Mouse (Mus musculus): ENCODE measurements around the gene Lig1. TPM values are rescaled to one million over a fixed set of nuclear protein-coding genes. Genes with fewer than 3 reads are reported as not detected.

Lig1 gene
- polyA plus RNA-seq, 2 experiments: 70.0 to 117 TPM

DNA sequence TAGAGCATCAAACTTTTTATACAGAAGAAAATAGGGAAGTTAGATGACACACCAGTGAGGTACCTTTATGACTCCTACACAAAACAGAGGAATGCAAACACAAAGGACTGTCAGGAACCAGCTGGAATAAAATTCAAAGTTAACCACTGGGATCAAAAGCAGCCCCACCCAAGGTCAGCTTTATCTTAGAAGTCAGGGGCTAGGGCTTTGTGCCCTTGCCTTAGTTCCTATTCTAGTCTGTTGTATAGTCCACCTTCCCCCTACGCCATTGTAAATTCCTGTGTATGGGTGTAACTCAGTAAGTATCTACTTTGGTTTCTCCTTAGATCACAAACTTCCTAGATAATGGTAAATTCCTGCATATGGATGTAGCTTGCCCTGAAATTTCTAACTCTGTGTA is 20.6 kb downstream of the Lig1 start:
- peaks cover 95% of the 10 kb centered on the region for H3K36me3 ChIP-seq (replicated peaks; ENCODE audit: control insufficient read depth, insufficient read depth, low read depth)
- WGBS (ENCODE audit: insufficient replicate concordance): 80% methylated on average over 1 of the region's 1 CpGs
- no peak overlapping the region for H3K9ac ChIP-seq (replicated peaks)

DNA sequence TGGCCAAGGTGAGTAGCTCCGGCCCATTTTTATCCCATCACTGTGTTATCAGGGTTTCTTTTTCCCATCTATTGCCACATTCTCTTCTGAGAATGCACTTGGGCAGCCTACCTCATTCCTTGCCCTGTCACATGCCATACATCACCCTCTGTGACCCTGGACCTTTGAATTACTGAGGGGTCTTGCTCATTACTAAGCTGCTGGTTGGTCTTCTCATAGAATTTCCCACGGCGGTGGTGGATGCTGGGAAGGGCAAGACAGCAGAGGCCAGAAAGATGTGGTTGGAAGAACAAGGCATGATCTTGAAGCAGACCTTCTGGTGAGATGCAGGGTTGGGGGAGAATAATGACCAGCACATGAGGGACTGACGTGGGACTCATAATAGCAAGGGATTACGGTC is 21.7 kb downstream of the Lig1 start:
- TF ChIP-seq EP300 (IDR thresholded peaks at IDR 0.05; ENCODE audit: low read depth) (no peak), CTCF (IDR thresholded peaks at IDR 0.05; ENCODE audit: low read depth) (no peak)
- Histone ChIP-seq H3K9ac (replicated peaks) (no peak overlapping the region), H3K27ac (no peak overlapping the region), H3K4me2 (ENCODE audit: low read depth) (no peak overlapping the region), H3K9me3 (ENCODE audit: control insufficient read depth, low read length) (no peaks in the 10 kb centered on the region), H3K4me3 (ENCODE audit: insufficient read depth in 1 of 2, low read depth in 2 of 2, low read length in 2 of 2) (no peak overlapping the region), H3K27me3 (ENCODE audit: control insufficient read depth, insufficient read depth, low read length) (no peaks in the 10 kb centered on the region), H3K4me1 (replicated peaks; ENCODE audit: control insufficient read depth in 2 of 2, insufficient read depth in 2 of 2, low read length in 1 of 2) (no peaks in the 10 kb centered on the region), H3K36me3 (replicated peaks; ENCODE audit: control insufficient read depth, insufficient read depth, low read depth) (peaks cover 95% of the 10 kb centered on the region)
- ATAC-seq (ENCODE audit: insufficient read depth) (no peak), DNase-seq (ENCODE audit: low read depth in 3 of 3, low spot score in 3 of 3) (no peak)
- 86% methylated on average over 5 of the region's 5 CpGs for WGBS (ENCODE audit: insufficient replicate concordance)

More for the DNA sequence above, 20.6 kb downstream of the Lig1 start:
- H3K9me3 ChIP-seq (ENCODE audit: control insufficient read depth, low read length): no peaks in the 10 kb centered on the region
- no peak for ATAC-seq (ENCODE audit: insufficient read depth)
- H3K27ac ChIP-seq: no peak overlapping the region
- TF ChIP-seq EP300 (IDR thresholded peaks at IDR 0.05; ENCODE audit: low read depth) (no peak), CTCF (IDR thresholded peaks at IDR 0.05; ENCODE audit: low read depth) (no peak)
- no peaks in the 10 kb centered on the region for H3K27me3 ChIP-seq (ENCODE audit: control insufficient read depth, insufficient read depth, low read length)
- no peak overlapping the region for H3K4me3 ChIP-seq (ENCODE audit: insufficient read depth in 1 of 2, low read depth in 2 of 2, low read length in 2 of 2)
- no peaks in the 10 kb centered on the region for H3K4me1 ChIP-seq (replicated peaks; ENCODE audit: control insufficient read depth in 2 of 2, insufficient read depth in 2 of 2, low read length in 1 of 2)
- no peak overlapping the region for H3K4me2 ChIP-seq (ENCODE audit: low read depth)
- no peak for DNase-seq (ENCODE audit: low read depth in 3 of 3, low spot score in 3 of 3)

DNA sequence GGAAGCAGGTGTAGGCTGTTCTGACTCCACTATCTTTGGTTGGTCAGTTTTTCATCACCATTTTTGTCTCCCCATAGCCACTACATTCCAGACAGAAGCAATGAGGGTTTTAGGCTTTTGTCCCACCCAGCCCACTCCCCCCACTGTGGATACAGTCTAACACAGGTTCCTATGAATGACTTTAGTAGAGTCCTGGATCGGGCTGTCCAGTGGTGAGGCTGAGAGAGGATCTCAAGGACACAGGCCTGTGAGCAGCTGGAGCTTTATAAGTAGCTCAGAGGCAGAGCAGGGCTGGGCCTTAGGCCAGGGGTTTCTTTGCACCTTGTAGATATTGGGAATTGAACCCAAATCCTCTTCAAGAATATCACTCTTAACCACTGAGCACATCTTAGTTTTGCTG is 24.6 kb downstream of the Lig1 start:
- 86% methylated on average over 1 of the region's 1 CpGs for WGBS (ENCODE audit: insufficient replicate concordance)
- H3K36me3 ChIP-seq (replicated peaks; ENCODE audit: control insufficient read depth, insufficient read depth, low read depth): peaks cover 95% of the 10 kb centered on the region

DNA sequence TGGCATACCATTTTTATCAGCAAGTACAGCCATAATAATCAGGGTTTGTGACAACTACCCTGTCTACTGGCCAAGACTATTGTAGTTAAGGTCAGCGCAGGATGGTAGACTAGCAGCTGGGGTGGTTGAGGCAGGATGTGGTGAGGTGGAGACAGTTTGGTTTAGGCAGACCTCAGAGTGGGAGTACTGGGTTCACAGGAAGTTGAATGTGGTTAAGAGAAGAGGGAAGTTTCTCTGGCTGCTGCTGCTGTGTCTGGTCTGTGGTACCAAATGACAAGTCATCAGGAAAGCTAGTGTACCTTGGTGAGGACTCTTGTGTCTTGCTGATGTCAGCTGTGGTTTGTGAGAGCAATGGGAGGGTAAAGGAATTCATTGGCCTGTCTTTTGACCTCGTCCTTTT is 25.7 kb downstream of the Lig1 start:
- Histone ChIP-seq H3K36me3 (replicated peaks; ENCODE audit: control insufficient read depth, insufficient read depth, low read depth) (peaks cover 92% of the 10 kb centered on the region), H3K4me3 (ENCODE audit: insufficient read depth in 1 of 2, low read depth in 2 of 2, low read length in 2 of 2) (no peak overlapping the region), H3K9ac (replicated peaks) (no peak overlapping the region), H3K4me1 (replicated peaks; ENCODE audit: control insufficient read depth in 2 of 2, insufficient read depth in 2 of 2, low read length in 1 of 2) (no peaks in the 10 kb centered on the region), H3K27ac (no peak overlapping the region), H3K9me3 (ENCODE audit: control insufficient read depth, low read length) (no peaks in the 10 kb centered on the region), H3K27me3 (ENCODE audit: control insufficient read depth, insufficient read depth, low read length) (no peaks in the 10 kb centered on the region), H3K4me2 (ENCODE audit: low read depth) (no peak overlapping the region)
- no peak for ATAC-seq (ENCODE audit: insufficient read depth)
- no peak for TF ChIP-seq CTCF (IDR thresholded peaks at IDR 0.05; ENCODE audit: low read depth)
- TF ChIP-seq EP300 (IDR thresholded peaks at IDR 0.05; ENCODE audit: low read depth): no peak
- no peak for DNase-seq (ENCODE audit: low read depth in 3 of 3, low spot score in 3 of 3)
- 28% methylated on average over 2 of the region's 2 CpGs for WGBS (ENCODE audit: insufficient replicate concordance)

More for the DNA sequence above, 24.6 kb downstream of the Lig1 start:
- TF ChIP-seq CTCF (IDR thresholded peaks at IDR 0.05; ENCODE audit: low read depth) (no peak), EP300 (IDR thresholded peaks at IDR 0.05; ENCODE audit: low read depth) (no peak)
- Histone ChIP-seq H3K4me1 (replicated peaks; ENCODE audit: control insufficient read depth in 2 of 2, insufficient read depth in 2 of 2, low read length in 1 of 2) (no peaks in the 10 kb centered on the region), H3K27me3 (ENCODE audit: control insufficient read depth, insufficient read depth, low read length) (no peaks in the 10 kb centered on the region), H3K9ac (replicated peaks) (no peak overlapping the region), H3K27ac (no peak overlapping the region), H3K4me2 (ENCODE audit: low read depth) (no peak overlapping the region), H3K4me3 (ENCODE audit: insufficient read depth in 1 of 2, low read depth in 2 of 2, low read length in 2 of 2) (no peak overlapping the region), H3K9me3 (ENCODE audit: control insufficient read depth, low read length) (no peaks in the 10 kb centered on the region)
- ATAC-seq (ENCODE audit: insufficient read depth): no peak
- no peak for DNase-seq (ENCODE audit: low read depth in 3 of 3, low spot score in 3 of 3)

DNA sequence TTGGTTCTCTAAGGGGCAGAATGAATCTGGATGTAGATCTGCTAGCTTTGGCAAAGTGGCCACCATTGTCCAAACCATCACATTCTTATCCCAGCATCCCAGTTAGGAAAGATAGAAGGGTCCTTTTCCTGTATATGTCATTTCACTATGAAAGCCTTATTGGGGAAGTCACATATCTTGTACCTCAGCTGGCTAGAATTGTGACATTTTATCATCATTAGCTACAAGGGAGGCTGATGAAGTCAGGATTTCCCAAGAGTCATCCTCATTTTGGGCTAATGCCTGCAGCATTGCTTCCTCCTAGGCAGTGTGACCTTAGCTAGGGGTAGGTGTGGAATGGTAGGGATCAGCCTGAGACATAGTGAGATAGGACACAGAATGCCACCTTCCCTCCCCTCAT is 26.3 kb downstream of the Lig1 start:
- peaks cover 94% of the 10 kb centered on the region for H3K36me3 ChIP-seq (replicated peaks; ENCODE audit: control insufficient read depth, insufficient read depth, low read depth)
- TF ChIP-seq EP300 (IDR thresholded peaks at IDR 0.05; ENCODE audit: low read depth) (no peak), CTCF (IDR thresholded peaks at IDR 0.05; ENCODE audit: low read depth) (no peak)
- H3K27me3 ChIP-seq (ENCODE audit: control insufficient read depth, insufficient read depth, low read length): no peaks in the 10 kb centered on the region
- no peak overlapping the region for H3K9ac ChIP-seq (replicated peaks)
- ATAC-seq (ENCODE audit: insufficient read depth) (no peak), DNase-seq (ENCODE audit: low read depth in 3 of 3, low spot score in 3 of 3) (no peak)
- H3K4me1 ChIP-seq (replicated peaks; ENCODE audit: control insufficient read depth in 2 of 2, insufficient read depth in 2 of 2, low read length in 1 of 2): no peaks in the 10 kb centered on the region
- no peaks in the 10 kb centered on the region for H3K9me3 ChIP-seq (ENCODE audit: control insufficient read depth, low read length)
- H3K27ac ChIP-seq: no peak overlapping the region
- no peak overlapping the region for H3K4me3 ChIP-seq (ENCODE audit: insufficient read depth in 1 of 2, low read depth in 2 of 2, low read length in 2 of 2)
- no peak overlapping the region for H3K4me2 ChIP-seq (ENCODE audit: low read depth)

All from liver, embryonic 14.5 days (tissue).